Mouse (Mus musculus) neural tube, embryonic 12.5 days (tissue): ENCODE measurements around the gene Zmynd12. TPM values are rescaled to one million over a fixed set of nuclear protein-coding genes. Genes with fewer than 3 reads are reported as not detected.

Source experiments
- ATAC-seq: fragments of 200-750 bp; cut with Nextera tagmentation; 2 replicates; pipeline ENCODE4 v1.8.0; 2017; ENCODE audit warnings: low read depth, mild to moderate bottlenecking, moderate TSS enrichment, moderate library complexity; ENCODE audit not compliant: low FRiP score
- H3K27ac ChIP-seq: fragments of 300-500 bp; sonication (generic); 2 replicates; pipeline ENCODE4 v1.5.1; 2016
- H3K27me3 ChIP-seq: fragments of 300-500 bp; sonication (generic); replicated peaks from 2 replicates; pipeline ENCODE4 v1.6.1; 2016; ENCODE audit warnings: mild to moderate bottlenecking
- H3K36me3 ChIP-seq: fragments of 300-500 bp; sonication (generic); 2 replicates; pipeline ENCODE4 v1.6.1; 2016; ENCODE audit warnings: mild to moderate bottlenecking
- H3K4me1 ChIP-seq: fragments of 300-500 bp; sonication (generic); 2 replicates; pipeline ENCODE4 v1.6.1; 2016
- H3K4me2 ChIP-seq: fragments of 300-500 bp; sonication (generic); replicated peaks from 2 replicates; pipeline ENCODE4 v1.6.1; 2016; ENCODE audit warnings: mild to moderate bottlenecking
- H3K4me3 ChIP-seq: fragments of 300-500 bp; sonication (generic); 2 replicates; pipeline ENCODE4 v1.5.1; 2016
- H3K9ac ChIP-seq: fragments of 300-500 bp; sonication (generic); 2 replicates; pipeline ENCODE4 v1.6.1; 2016; ENCODE audit warnings: mild to moderate bottlenecking
- H3K9me3 ChIP-seq: fragments of 300-500 bp; sonication (generic); 2 replicates; pipeline ENCODE4 v1.6.1; 2016; ENCODE audit warnings: mild to moderate bottlenecking
- WGBS: fragments of 180-500 bp; shearing (Covaris S2); methylation state at CpG from one replicate; pipeline ENCODE4 v1.1.7; 2016; 5-methylcytosine and 5-hydroxymethylcytosine counted together
- polyA plus RNA-seq: library from polyadenylated mRNA; unstranded; fragments of >200 nt; fragmentation: Nextera tagmentation; extraction: Ambion mirVana; gene quantifications from 2 replicates; pipeline ENCODE4 v1.2.1, GENCODE M21; 2016

Zmynd12 gene
- polyA plus RNA-seq, 1 experiment from 2014 or later, result 0.55 TPM

DNA sequence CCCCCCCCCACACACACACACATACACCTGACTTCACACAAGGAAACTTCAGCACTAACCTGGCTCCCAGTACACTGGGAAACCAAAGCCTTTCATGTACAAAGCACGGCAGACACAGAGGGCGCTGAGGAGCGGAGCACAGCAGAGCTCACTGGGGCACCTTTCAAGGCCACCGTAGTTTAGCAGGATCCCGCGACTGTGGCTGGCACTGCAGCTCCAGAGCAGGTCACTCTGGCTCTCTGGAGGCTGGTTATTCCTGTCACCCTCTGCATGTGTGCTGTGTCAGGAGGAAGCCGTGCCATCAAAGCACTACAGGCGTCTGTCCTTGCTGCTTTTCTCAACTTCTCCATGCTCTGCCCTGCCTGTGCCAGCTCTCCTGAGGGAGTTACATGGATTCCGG lies 60.4 kb downstream of the Zmynd12 start:
- WGBS, result 58% methylated on average over 9 of the region's 9 CpGs
- H3K36me3 ChIP-seq, result no peaks in the 10 kb centered on the region
- no peak for ATAC-seq
- H3K9ac ChIP-seq, result no peak overlapping the region
- no peak overlapping the region for H3K27ac ChIP-seq
- H3K4me3 ChIP-seq, result no peak overlapping the region
- no peaks in the 10 kb centered on the region for H3K27me3 ChIP-seq
- H3K9me3 ChIP-seq, result no peaks in the 10 kb centered on the region
- H3K4me1 ChIP-seq, result no peaks in the 10 kb centered on the region
- H3K4me2 ChIP-seq, result no peak overlapping the region

DNA sequence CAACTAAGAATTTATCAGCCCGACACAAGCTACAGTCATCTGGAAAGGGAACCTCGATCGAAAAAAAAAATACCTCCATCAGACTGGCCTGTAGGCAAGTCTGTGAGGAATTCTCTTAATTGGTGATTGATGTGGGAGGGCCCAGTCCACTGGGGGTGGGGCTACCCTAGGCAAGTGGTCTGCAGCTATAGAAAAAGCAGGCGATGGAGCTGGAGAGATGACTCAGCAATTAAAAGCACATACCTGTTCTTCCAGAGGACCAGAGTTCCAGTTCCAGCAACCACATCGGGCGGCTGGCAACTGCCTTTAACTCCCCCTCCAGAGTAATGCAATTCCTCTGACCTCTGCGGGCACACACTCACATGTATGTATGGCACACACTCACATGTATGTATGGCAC lies 62.3 kb downstream of the Zmynd12 start:
- no peak overlapping the region for H3K4me2 ChIP-seq
- ATAC-seq, result no peak
- H3K27me3 ChIP-seq, result no peaks in the 10 kb centered on the region
- H3K9me3 ChIP-seq, result no peaks in the 10 kb centered on the region
- H3K9ac ChIP-seq, result no peak overlapping the region
- no peaks in the 10 kb centered on the region for H3K4me1 ChIP-seq
- H3K4me3 ChIP-seq, result no peak overlapping the region
- no peak overlapping the region for H3K27ac ChIP-seq
- no peaks in the 10 kb centered on the region for H3K36me3 ChIP-seq
- 75% methylated on average over 7 of the region's 7 CpGs for WGBS

DNA sequence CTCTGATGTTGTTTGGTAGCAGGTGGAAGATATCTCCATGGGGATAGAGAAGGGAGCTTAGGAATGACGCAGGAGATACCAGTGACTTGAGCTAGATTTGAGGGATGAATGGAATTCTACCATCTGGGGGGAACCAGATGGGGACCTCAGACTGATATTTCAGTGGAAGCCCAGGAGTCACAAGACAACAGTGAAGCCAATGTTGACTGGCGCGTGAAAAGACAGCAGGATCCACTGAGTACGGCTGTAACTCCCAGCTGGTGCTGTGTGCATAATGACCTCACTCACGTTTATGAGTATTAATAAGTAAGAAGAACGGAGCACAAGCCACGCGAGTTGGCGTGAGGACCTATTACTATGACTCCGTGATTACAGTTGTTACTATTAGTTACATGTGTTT lies 67.1 kb downstream of the Zmynd12 start:
- H3K4me1 ChIP-seq, result peaks cover 3% of the 10 kb centered on the region; the same call in 1 of the 2 replicates
- H3K9me3 ChIP-seq, result no peaks in the 10 kb centered on the region
- H3K9ac ChIP-seq, result no peak overlapping the region
- no peak overlapping the region for H3K27ac ChIP-seq
- H3K4me3 ChIP-seq, result no peak overlapping the region
- no peaks in the 10 kb centered on the region for H3K36me3 ChIP-seq
- 83% methylated on average over 10 of the region's 10 CpGs for WGBS
- H3K4me2 ChIP-seq, result no peak overlapping the region
- 0 out of 2 replicates have a peak, but pooled peaks cover 5% of the 10 kb centered on the region for H3K27me3 ChIP-seq
- ATAC-seq, result no peak

GRCm38 (mm10) chr4:119490806-119491205 lies 68.2 kb downstream of the Zmynd12 start:
- no peak overlapping the region for H3K9ac ChIP-seq
- ATAC-seq, result no peak
- peaks cover 3% of the 10 kb centered on the region; the same call in 1 of the 2 replicates for H3K4me1 ChIP-seq
- H3K4me2 ChIP-seq, result no peak overlapping the region
- no peaks in the 10 kb centered on the region for H3K36me3 ChIP-seq
- no peaks in the 10 kb centered on the region for H3K9me3 ChIP-seq
- WGBS, result 77% methylated on average over 3 of the region's 3 CpGs
- H3K4me3 ChIP-seq, result no peak overlapping the region
- H3K27ac ChIP-seq, result no peak overlapping the region
- peaks cover 5% of the 10 kb centered on the region; the same call in 1 of the 2 replicates for H3K27me3 ChIP-seq

GRCm38 (mm10) chr4:119492291-119492932 lies 69.8 kb downstream of the Zmynd12 start, which contains the start of gene Rimkla:
TSS of gene Rimkla (minus strand) at chr4:119492628.
- peak; percentile 91 for ATAC-seq
- Histone ChIP-seq H3K27me3 (peaks cover 5% of the 10 kb centered on the region; the same call in 1 of the 2 replicates), H3K36me3 (no peaks in the 10 kb centered on the region), H3K9ac (peak within 1 kb of the TSS; percentile 72), H3K4me2 (peak within 1 kb of the TSS; percentile 87), H3K4me3 (peak within 1 kb of the TSS; percentile 63), H3K27ac (peak within 1 kb of the TSS; percentile 57; the same call in 1 of the 2 replicates), H3K4me1 (peaks cover 3% of the 10 kb centered on the region; the same call in 1 of the 2 replicates), H3K9me3 (no peaks in the 10 kb centered on the region)
- WGBS, result under 1% methylated on average over 76 of the region's 77 CpGs

DNA sequence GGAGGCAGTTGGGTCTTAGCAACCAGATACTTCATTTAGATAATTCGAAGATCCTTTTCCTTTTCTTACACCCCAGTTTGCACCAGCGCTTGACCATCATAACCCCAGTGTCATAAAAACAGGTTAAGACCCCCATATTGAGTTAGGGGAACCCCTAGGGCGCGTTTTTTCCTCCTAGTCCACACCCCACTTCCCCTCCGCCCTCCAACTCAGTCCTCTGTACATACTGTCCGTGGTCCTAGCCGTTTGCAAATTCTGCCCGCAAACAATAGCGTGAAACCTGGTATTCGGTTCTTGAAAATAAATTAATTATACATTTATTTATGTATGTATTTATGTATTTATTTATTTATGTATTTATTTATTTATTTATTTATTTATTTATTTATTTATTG lies 70.3 kb downstream of the Zmynd12 start:
- Histone ChIP-seq H3K4me3 (peak overlapping the region; percentile 63), H3K27me3 (peaks cover 5% of the 10 kb centered on the region; the same call in 1 of the 2 replicates), H3K9me3 (no peaks in the 10 kb centered on the region), H3K4me1 (peaks cover 3% of the 10 kb centered on the region; the same call in 1 of the 2 replicates), H3K27ac (no peak overlapping the region), H3K9ac (peak overlapping the region; percentile 72), H3K36me3 (no peaks in the 10 kb centered on the region), H3K4me2 (peak overlapping the region; percentile 87)
- ATAC-seq, result peak; percentile 67
- WGBS, result 36% methylated on average over 10 of the region's 10 CpGs

DNA sequence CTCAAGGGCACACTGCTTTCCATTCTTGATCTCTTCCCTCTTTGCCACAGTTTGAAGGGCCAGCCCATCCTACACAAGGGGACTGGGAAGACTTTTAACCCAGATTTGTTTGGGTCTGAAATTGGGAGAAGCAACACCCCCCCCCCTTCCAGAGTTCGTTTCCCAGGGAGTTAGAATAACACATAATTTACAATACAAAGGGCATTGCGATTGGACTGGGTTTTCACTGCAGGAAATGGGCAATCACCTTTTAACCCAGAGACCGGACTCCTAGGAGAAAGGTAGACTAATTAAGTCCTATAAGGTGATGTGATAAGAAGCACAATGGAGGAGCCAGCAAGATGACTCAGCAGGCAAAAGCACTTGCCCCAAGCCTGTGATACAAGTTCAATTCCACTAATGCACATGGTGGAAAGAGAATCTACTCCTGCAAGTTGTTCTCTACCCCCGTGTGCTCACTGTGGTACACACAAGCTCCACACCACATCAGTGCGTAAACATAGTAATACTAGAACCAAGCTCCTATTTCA lies 75.8 kb downstream of the Zmynd12 start:
- Histone ChIP-seq H3K36me3 (no peaks in the 10 kb centered on the region), H3K4me3 (no peak overlapping the region), H3K27me3 (no peaks in the 10 kb centered on the region; the same call in 1 of the 2 replicates), H3K27ac (no peak overlapping the region), H3K4me2 (no peak overlapping the region), H3K4me1 (no peaks in the 10 kb centered on the region), H3K9me3 (no peaks in the 10 kb centered on the region), H3K9ac (no peak overlapping the region)
- 50% methylated on average over 5 of the region's 5 CpGs for WGBS
- no peak for ATAC-seq

DNA sequence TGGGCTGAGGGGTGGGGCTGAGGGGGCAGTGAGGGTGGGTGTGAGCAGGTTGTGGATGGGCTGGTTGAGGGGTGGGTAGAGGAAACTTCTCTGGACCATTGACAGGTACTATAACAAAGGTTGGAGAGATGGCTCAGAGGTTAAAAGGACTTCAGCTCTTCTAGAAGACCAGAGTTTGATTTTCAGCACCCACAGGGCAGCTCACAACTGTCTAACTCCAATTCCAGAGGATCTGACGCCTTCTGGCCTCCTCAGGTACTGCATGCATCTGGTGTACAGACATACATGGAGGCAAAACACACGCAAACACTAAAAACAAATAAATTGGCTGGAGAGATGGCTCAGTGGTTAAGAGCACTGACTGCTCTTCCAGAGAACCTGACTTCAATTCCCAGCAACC lies 89.0 kb downstream of the Zmynd12 start:
- Histone ChIP-seq H3K4me3 (no peak overlapping the region), H3K27me3 (no peaks in the 10 kb centered on the region), H3K27ac (no peak overlapping the region), H3K4me1 (no peaks in the 10 kb centered on the region), H3K36me3 (no peaks in the 10 kb centered on the region), H3K9me3 (no peaks in the 10 kb centered on the region), H3K4me2 (no peak overlapping the region), H3K9ac (no peak overlapping the region)
- WGBS, result 77% methylated on average over 2 of the region's 2 CpGs
- no peak for ATAC-seq

DNA sequence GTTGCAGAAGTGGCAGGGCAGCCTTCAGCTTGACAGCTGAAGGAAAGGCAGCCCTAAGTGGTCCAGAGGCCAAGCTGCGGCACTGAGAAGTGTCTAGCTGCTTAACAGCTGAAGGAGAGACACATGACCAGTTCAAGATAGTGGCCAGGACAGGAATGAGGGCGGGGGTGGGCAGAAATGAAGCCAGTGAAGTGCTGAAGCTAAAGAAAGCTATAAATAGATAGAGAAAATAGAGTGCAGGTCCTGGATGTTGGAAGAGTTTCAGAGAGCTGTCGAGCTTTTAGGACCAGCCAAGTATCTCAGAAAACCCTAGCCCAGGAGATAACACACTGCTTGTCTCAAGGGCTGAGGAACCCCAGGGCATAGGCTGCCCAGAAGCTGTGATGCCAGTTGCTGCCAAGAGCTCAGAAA lies 90.1 kb downstream of the Zmynd12 start:
- Histone ChIP-seq H3K9ac (no peak overlapping the region), H3K36me3 (no peaks in the 10 kb centered on the region), H3K4me1 (no peaks in the 10 kb centered on the region), H3K4me2 (no peak overlapping the region), H3K9me3 (no peaks in the 10 kb centered on the region), H3K27ac (no peak overlapping the region), H3K4me3 (no peak overlapping the region), H3K27me3 (no peaks in the 10 kb centered on the region)
- 75% methylated on average over 3 of the region's 3 CpGs for WGBS
- ATAC-seq, result no peak

Other genes with a start within 250 kb of the Zmynd12 start
- 7.2 and 9.3 TPM in 2 replicates for gene Zfp691, start 248.6 kb upstream of the Zmynd12 start, polyA plus RNA-seq
- gene Ermap, start 232.8 kb upstream of the Zmynd12 start, polyA plus RNA-seq, result 4.2 and 5.7 TPM in 2 replicates
- 185 and 200 TPM in 2 replicates for gene Svbp, start 227.5 kb upstream of the Zmynd12 start, polyA plus RNA-seq
- gene Tmem269, start 204.6 kb upstream of the Zmynd12 start, polyA plus RNA-seq, result 0.26 and 0.28 TPM in 2 replicates
- 39.8 and 40.9 TPM in 2 replicates for gene AU022252, start 190.1 kb upstream of the Zmynd12 start, polyA plus RNA-seq
- 14.8 and 15.0 TPM in 2 replicates for gene P3h1, start 189.9 kb upstream of the Zmynd12 start, polyA plus RNA-seq
- gene Cldn19, start 167.4 kb upstream of the Zmynd12 start, polyA plus RNA-seq, result 0.08 and 0.22 TPM in 2 replicates
- 1,187 and 1,308 TPM in 2 replicates for gene Ybx1, start 128.2 kb upstream of the Zmynd12 start, polyA plus RNA-seq
- gene Ppih, start 102.3 kb upstream of the Zmynd12 start, polyA plus RNA-seq, result 83.8 and 96.8 TPM in 2 replicates
- gene Ccdc30, start 7.3 kb upstream of the Zmynd12 start, polyA plus RNA-seq, result 14.9 and 15.1 TPM in 2 replicates
- gene Ppcs, start 394 bp upstream of the Zmynd12 start, polyA plus RNA-seq, result 20.9 and 22.7 TPM in 2 replicates
- 14.6 and 18.4 TPM in 2 replicates for gene Rimkla, start 69.8 kb downstream of the Zmynd12 start, polyA plus RNA-seq
- gene Foxj3, start 114.2 kb downstream of the Zmynd12 start, polyA plus RNA-seq, result 23.2 and 25.2 TPM in 2 replicates
- 3.2 and 4.8 TPM in 2 replicates for gene Frg2f1, start 116.7 kb downstream of the Zmynd12 start, polyA plus RNA-seq
- gene Guca2a, start 214.9 kb downstream of the Zmynd12 start, polyA plus RNA-seq, result not detected in 2 replicates
- gene Guca2b, start 236.1 kb downstream of the Zmynd12 start, polyA plus RNA-seq, result not detected in 2 replicates